Mouse (Mus musculus) effector memory CD4-positive, alpha-beta T cell, adult 5 months (primary cell): ENCODE data around the gene Zfp455. TPM values are rescaled to one million over a fixed set of nuclear protein-coding genes. Genes with fewer than 3 reads are reported as not detected.

ENCODE experiments used
- polyA plus RNA-seq: library from polyadenylated mRNA; unstranded; fragments of 100-300 nt; shearing (Covaris generic); gene quantifications from one replicate; pipeline ENCODE4 v1.2.1, GENCODE M21; 2017

Gene Zfp455
- 1.3 TPM for polyA plus RNA-seq

GRCm38 (mm10) chr13:67194340-67194894 lies at the start of gene Zfp455:
Gene Zfp455 (plus strand): TSS chr13:67194506.

GRCm38 (mm10) chr13:67172991-67173722 lies 21.1 kb upstream of the Zfp455 start, which contains the start of gene Rsl1:
Gene Rsl1 (plus strand): TSS chr13:67173182.

Other genes starting within 250 kb of the Zfp455 start
- 3.5 TPM for gene Zfp712, start 133.3 kb upstream of the Zfp455 start, polyA plus RNA-seq
- gene Zfp708, start 96.5 kb upstream of the Zfp455 start, polyA plus RNA-seq, result 0.81 TPM
- gene Gm28557, start 85.9 kb upstream of the Zfp455 start, polyA plus RNA-seq, result 1.1 TPM
- 0.42 TPM for gene Rslcan18, start 78.2 kb upstream of the Zfp455 start, polyA plus RNA-seq
- gene Zfp759, start 72.8 kb upstream of the Zfp455 start, polyA plus RNA-seq, result 0.66 TPM
- 9.1 TPM for gene Rsl1, start 21.3 kb upstream of the Zfp455 start, polyA plus RNA-seq
- gene Zfp458, start 84.0 kb downstream of the Zfp455 start, polyA plus RNA-seq, result 0.94 TPM
- gene Zfp457, start 112.0 kb downstream of the Zfp455 start, polyA plus RNA-seq, result not detected
- 4.7 TPM for gene Zfp595, start 138.1 kb downstream of the Zfp455 start, polyA plus RNA-seq
- 2.0 TPM for gene Gm28044, start 166.0 kb downstream of the Zfp455 start, polyA plus RNA-seq
- 1.6 TPM for gene Zfp953, start 166.1 kb downstream of the Zfp455 start, polyA plus RNA-seq
- gene Gm28041, start 181.2 kb downstream of the Zfp455 start, polyA plus RNA-seq, result 0.96 TPM
- gene Zfp456, start 181.3 kb downstream of the Zfp455 start, polyA plus RNA-seq, result 4.8 TPM
- gene Zfp429, start 205.3 kb downstream of the Zfp455 start, polyA plus RNA-seq, result 16.2 TPM
- gene Zfp459, start 226.9 kb downstream of the Zfp455 start, polyA plus RNA-seq, result 1.8 TPM